In the genomic region with DNA sequence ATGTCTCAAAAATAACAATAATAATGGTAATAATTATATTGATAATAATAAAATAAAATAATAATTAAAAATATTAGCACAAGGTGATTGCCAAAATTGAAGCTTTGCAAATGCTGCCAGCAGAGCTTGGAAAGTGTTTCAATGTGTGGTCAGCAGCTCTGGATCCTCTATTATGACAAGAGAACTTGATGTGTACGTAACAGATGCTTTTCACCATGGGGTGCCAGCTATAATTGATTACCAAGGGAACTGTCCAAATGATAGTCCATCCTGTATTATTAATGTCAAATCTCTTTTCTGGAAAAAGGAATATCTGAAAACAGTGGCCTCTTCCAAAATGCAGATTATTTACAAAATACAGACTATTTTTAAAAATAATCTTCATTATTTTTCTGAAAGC, we compare ENCODE assay signal across 18 mouse cellular contexts.
DNase-seq lines count a peak whose midpoint lies in the region; ATAC-seq and TF ChIP-seq lines count a peak whose summit lies in the region.
"Had no signal": no experiment of that assay in that cellular context is flagged by ENCODE, and none has a peak within 500 bp of the region (broad histone marks: within the 10 kb centered on the region; RNA-seq: fewer than 3 reads in every experiment).

No protein-coding gene starts in this region.

- no peak overlapping the region for H3K4me3 ChIP-seq in forebrain, embryonic 14.5 days (ENCODE audit: low read depth, low read length)
- no peak overlapping the region for H3K4me3 ChIP-seq in forebrain, embryonic 16.5 days (replicated peaks; ENCODE audit: low read length)
- H3K4me3 ChIP-seq in midbrain, postnatal 0 days (ENCODE audit: low read depth, low read length) = no peak overlapping the region
- H3K4me3 ChIP-seq in midbrain, embryonic 15.5 days = no peak overlapping the region
- H3K4me3 ChIP-seq: embryonic facial prominence, embryonic 13.5 days; forebrain, embryonic 12.5 days; heart, embryonic 10.5 days had no signal

- no peaks in the 10 kb centered on the region for H3K9me3 ChIP-seq in forebrain, embryonic 14.5 days (replicated peaks; ENCODE audit: control insufficient read depth, low read length)
- H3K9me3 ChIP-seq in forebrain, embryonic 16.5 days (ENCODE audit: control insufficient read depth, low read length) = no peaks in the 10 kb centered on the region
- H3K9me3 ChIP-seq in midbrain, postnatal 0 days (ENCODE audit: low read length) = no peaks in the 10 kb centered on the region
- no peaks in the 10 kb centered on the region for H3K9me3 ChIP-seq in midbrain, embryonic 15.5 days
- H3K9me3 ChIP-seq: embryonic facial prominence, embryonic 13.5 days; forebrain, embryonic 12.5 days; heart, embryonic 10.5 days had no signal

- TF ChIP-seq CTCF in midbrain, postnatal 0 days (IDR thresholded peaks at IDR 0.05) = no peak

- H3K27ac ChIP-seq in forebrain, embryonic 14.5 days (ENCODE audit: low read depth, low read length) = no peak overlapping the region
- H3K27ac ChIP-seq in forebrain, embryonic 16.5 days (ENCODE audit: low read length) = no peak overlapping the region
- H3K27ac ChIP-seq in midbrain, postnatal 0 days (ENCODE audit: low read depth, low read length) = no peak overlapping the region
- no peak overlapping the region for H3K27ac ChIP-seq in midbrain, embryonic 15.5 days
- H3K27ac ChIP-seq: embryonic facial prominence, embryonic 13.5 days; forebrain, embryonic 12.5 days; heart, embryonic 10.5 days; hindbrain, embryonic 14.5 days had no signal

- no peaks in the 10 kb centered on the region for H3K4me1 ChIP-seq in forebrain, embryonic 14.5 days (ENCODE audit: control insufficient read depth, insufficient read depth, low read length)
- H3K4me1 ChIP-seq in forebrain, embryonic 16.5 days (replicated peaks; ENCODE audit: control insufficient read depth, insufficient read depth, low read length) = 0 out of 2 replicates have a peak, but pooled peaks cover 2% of the 10 kb centered on the region
- no peaks in the 10 kb centered on the region for H3K4me1 ChIP-seq in midbrain, postnatal 0 days (ENCODE audit: insufficient read depth, low read length)
- no peaks in the 10 kb centered on the region for H3K4me1 ChIP-seq in midbrain, embryonic 15.5 days
- H3K4me1 ChIP-seq: forebrain, embryonic 12.5 days; heart, embryonic 10.5 days had no signal

- WGBS in forebrain, embryonic 14.5 days = 73% methylated on average over 1 of the region's 1 CpGs
- 56% methylated on average over 1 of the region's 1 CpGs for WGBS in forebrain, embryonic 16.5 days
- 67% methylated on average over 1 of the region's 1 CpGs for WGBS in midbrain, postnatal 0 days
- WGBS in midbrain, embryonic 15.5 days = 55% methylated on average over 1 of the region's 1 CpGs

- H3K36me3 ChIP-seq in forebrain, embryonic 14.5 days (ENCODE audit: control insufficient read depth, insufficient read depth, low read length) = no peaks in the 10 kb centered on the region
- no peaks in the 10 kb centered on the region for H3K36me3 ChIP-seq in forebrain, embryonic 16.5 days (ENCODE audit: control insufficient read depth, insufficient read depth)
- no peaks in the 10 kb centered on the region for H3K36me3 ChIP-seq in midbrain, postnatal 0 days (ENCODE audit: insufficient read depth, low read length)
- H3K36me3 ChIP-seq in midbrain, embryonic 15.5 days (replicated peaks) = no peaks in the 10 kb centered on the region
- H3K36me3 ChIP-seq: embryonic facial prominence, embryonic 13.5 days; forebrain, embryonic 12.5 days; heart, embryonic 10.5 days had no signal

- DNase-seq in forebrain, embryonic 14.5 days (ENCODE audit: low spot score) = peak; percentile 7
- peak; percentile 27 for DNase-seq in midbrain, postnatal 0 days (ENCODE audit: low spot score)
- DNase-seq in cerebellum, adult 8-10 months = peak; percentile 4
- peak; percentile 31 to 73 for DNase-seq in cerebellum, postnatal 14 days
- DNase-seq in ovary, postnatal 10 days (ENCODE audit: low spot score) = no peak
- no peak for DNase-seq in layer of hippocampus, postnatal 36 days
- DNase-seq: adrenal gland, postnatal 25 days; gastrocnemius, postnatal 10 days; heart, adult 18-20 months; heart, postnatal 10 days; kidney, adult 2 months had no signal

- no peak overlapping the region for H3K9ac ChIP-seq in forebrain, embryonic 14.5 days (ENCODE audit: low read length)
- H3K9ac ChIP-seq in forebrain, embryonic 16.5 days (replicated peaks; ENCODE audit: low read depth, low read length) = no peak overlapping the region
- H3K9ac ChIP-seq in midbrain, postnatal 0 days (replicated peaks; ENCODE audit: low read length, poor library complexity, severe bottlenecking) = no peak overlapping the region
- no peak overlapping the region for H3K9ac ChIP-seq in midbrain, embryonic 15.5 days
- H3K9ac ChIP-seq: embryonic facial prominence, embryonic 13.5 days; forebrain, embryonic 12.5 days; hindbrain, embryonic 14.5 days had no signal

- ATAC-seq in forebrain, embryonic 14.5 days = no peak
- no peak for ATAC-seq in forebrain, embryonic 16.5 days
- ATAC-seq in midbrain, postnatal 0 days (ENCODE audit: low FRiP score) = no peak
- no peak for ATAC-seq in midbrain, embryonic 15.5 days (replicated peaks)
- ATAC-seq: intestine, embryonic 16.5 days had no signal

- H3K27me3 ChIP-seq in forebrain, embryonic 14.5 days (replicated peaks; ENCODE audit: control insufficient read depth, insufficient read depth, low read length) = no peaks in the 10 kb centered on the region
- H3K27me3 ChIP-seq in forebrain, embryonic 16.5 days (replicated peaks; ENCODE audit: control insufficient read depth, insufficient read depth, low read length) = no peaks in the 10 kb centered on the region
- H3K27me3 ChIP-seq in midbrain, postnatal 0 days (ENCODE audit: insufficient read depth, low read length) = no peaks in the 10 kb centered on the region
- no peaks in the 10 kb centered on the region for H3K27me3 ChIP-seq in midbrain, embryonic 15.5 days (replicated peaks)
- H3K27me3 ChIP-seq: forebrain, embryonic 12.5 days had no signal

- no peak overlapping the region for H3K4me2 ChIP-seq in forebrain, embryonic 14.5 days (ENCODE audit: low read length)
- no peak overlapping the region for H3K4me2 ChIP-seq in forebrain, embryonic 16.5 days (ENCODE audit: low read length)
- no peak overlapping the region for H3K4me2 ChIP-seq in midbrain, postnatal 0 days (ENCODE audit: low read depth, low read length, poor library complexity, severe bottlenecking)
- no peak overlapping the region for H3K4me2 ChIP-seq in midbrain, embryonic 15.5 days
- H3K4me2 ChIP-seq: embryonic facial prominence, embryonic 13.5 days; forebrain, embryonic 12.5 days; hindbrain, embryonic 14.5 days had no signal

Comparison
In these comparisons a context has a peak if more than half of its experiments do, and no peak if none do; other contexts are left out.
1. DNase-seq: peak in forebrain, embryonic 14.5 days (single experiment), midbrain, postnatal 0 days (single experiment), cerebellum, adult 8-10 months (single experiment) and cerebellum, postnatal 14 days (2 of 2); none in ovary, postnatal 10 days (single experiment) and layer of hippocampus, postnatal 36 days (0 of 2).